Mouse (Mus musculus) G1E (cell line): ENCODE measurements around the gene Lap3.

Experiments
- CTCF ChIP-seq: IDR thresholded peaks from 2 replicates; pipeline ENCODE4 v1.5.1; 2012; ENCODE audit warnings: low read depth, low read length, inconsistent platforms, mixed read lengths
- POLR2AphosphoS5 ChIP-seq: IDR thresholded peaks from 2 replicates; pipeline ENCODE4 v1.6.1; 2012; ENCODE audit warnings: low read depth, low read length, inconsistent platforms; ENCODE audit not compliant: insufficient replicate concordance

DNA sequence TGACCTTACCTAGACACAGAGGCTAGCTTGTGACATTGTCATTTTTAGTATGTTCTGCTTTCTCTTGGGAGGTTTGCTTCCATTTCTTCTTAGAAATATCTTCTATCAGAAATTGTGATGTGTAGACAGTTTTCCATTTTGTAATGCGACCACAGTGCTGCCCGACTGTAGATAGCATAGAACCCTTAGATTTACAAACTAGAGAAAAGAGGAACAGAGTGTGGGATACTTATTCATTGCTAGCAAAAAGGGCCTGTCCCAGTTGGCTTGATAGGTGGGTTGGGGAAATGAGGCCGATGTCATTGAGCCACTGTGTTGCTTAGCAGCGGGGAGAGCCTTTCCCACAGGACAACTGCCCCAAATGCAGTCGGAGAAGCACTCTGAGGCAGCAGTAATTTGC lies 4.4 kb downstream of the Lap3 start:
- no peak for TF ChIP-seq POLR2AphosphoS5
- TF ChIP-seq CTCF: no peak
